Mouse (Mus musculus) NIH3T3 (cell line): ENCODE data around the gene Hoxa3.

Experiments used
- DNase-seq: peaks from one replicate; pipeline ENCODE4 v3.0.0-alpha.2; 2012; ENCODE audit warnings: low read depth

The Hoxa3 gene

GRCm38 (mm10) chr6:52246916-52247315 lies 33.8 kb upstream of the Hoxa3 start:
- DNase-seq, result no peak

DNA sequence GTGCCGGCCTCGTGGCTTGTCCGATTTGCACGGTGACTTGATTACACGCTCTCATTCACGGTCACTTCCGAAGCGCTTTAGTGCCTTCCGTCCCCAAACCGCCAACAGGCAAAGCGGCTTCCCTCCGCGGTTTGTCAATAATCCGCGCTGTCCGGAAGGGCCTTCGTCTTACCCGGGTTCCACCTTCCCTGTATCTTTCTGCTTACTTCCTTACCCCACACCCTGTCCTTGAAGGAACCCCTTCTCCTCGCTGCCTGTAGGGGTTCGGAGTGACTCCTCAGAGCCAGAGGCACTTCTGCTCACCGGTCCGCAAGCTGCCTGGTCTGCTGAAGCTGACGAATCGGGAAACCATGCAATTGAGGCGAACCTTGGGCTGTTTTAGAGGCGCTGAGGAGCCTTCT lies 33.3 kb upstream of the Hoxa3 start:
- no peak for DNase-seq

DNA sequence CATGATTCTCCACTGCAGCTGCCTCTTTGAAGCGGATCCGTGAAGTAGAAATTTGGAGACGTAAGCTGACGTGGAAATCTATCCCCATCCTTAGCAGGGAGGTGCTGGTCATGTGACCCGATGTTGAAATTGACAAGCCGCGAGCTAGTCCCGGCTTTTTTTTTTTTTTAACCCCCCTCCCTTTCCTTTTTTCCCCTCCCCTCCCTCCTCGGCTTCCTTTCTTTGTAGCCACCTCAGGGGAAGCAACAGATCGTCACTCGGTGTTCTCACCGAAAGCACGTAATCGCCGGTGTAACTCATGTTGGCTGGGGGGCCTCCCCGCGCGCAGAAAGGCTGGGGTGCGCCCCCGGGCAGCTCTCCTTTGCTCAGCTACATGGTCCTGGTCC lies 32.6 kb upstream of the Hoxa3 start, which contains the start of gene Hoxa11:
TSS of gene Hoxa11 (minus strand) at position 54 of the 386 bp plus-strand sequence.
- DNase-seq, result no peak

GRCm38 (mm10) chr6:52245040-52245756 lies 32.1 kb upstream of the Hoxa3 start:
- DNase-seq, result no peak

DNA sequence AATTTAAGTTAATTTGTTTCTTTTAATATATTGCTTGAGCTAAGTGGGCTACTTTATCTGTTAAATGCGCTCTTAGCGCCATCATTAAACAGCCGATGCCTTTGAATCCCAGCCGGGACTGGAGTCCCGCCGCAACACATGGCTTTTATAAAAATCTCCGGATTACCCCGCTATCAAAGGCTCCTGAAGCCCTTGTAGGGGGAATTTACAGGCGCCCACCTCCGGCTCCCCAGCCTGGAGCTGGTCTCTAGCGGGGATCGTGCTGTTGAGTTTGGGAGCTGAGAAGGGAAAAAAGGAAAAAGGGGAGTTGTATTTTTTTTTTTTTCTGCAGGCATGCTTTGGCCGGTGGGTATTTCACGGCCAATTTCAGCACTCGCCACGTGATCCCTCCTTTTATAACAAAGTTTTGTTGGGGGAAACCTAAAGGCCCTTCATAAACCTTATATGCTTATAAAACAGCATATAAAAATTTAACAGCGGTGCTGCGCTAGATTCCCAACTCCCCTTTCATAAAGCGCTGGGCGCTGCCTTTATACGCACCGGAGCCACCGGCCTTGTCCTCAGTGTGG lies 31.4 kb upstream of the Hoxa3 start:
- DNase-seq, result no peak

- DNase-seq, result no peak
Measured at GRCm38 (mm10) chr6:52243681-52244121, 30.6 kb upstream of the Hoxa3 start.

- no peak for DNase-seq
Measured at GRCm38 (mm10) chr6:52242801-52243332, 29.7 kb upstream of the Hoxa3 start.

DNA sequence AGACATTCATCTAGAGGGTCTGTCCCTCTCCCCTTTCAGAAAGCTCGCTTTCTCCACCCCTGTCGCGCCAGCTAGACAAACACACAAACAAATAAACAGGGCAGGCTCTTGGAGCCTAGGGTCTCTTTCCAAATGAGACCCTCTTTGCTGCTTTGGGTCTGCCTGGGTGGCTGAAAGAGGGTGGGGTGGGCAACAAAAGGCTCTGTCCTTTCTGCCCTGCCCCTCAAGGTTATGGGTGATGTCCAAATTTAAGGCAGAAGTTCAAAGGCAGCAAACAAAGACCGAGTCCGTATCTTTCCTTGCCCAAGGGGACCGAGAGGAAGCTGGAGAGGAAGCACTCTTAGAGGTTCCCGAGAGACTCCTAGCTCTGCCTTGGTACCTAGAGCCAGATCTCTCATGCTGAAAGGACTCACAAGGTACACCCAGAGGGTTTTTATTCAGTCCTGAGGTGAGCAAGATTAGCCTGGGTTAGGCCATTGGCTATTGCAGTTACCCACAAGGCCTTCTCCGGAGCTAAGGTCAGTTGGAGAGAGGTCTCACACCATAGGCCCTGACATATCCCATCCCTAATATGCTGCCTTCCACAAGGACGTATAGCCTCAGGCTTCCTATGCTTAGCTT lies 28.0 kb upstream of the Hoxa3 start:
- no peak for DNase-seq

GRCm38 (mm10) chr6:52240389-52241000 lies 27.4 kb upstream of the Hoxa3 start, which contains the start of gene Hoxa10:
Hoxa10 (minus strand) TSS chr6:52240854.
- DNase-seq, result peak; percentile 78

- DNase-seq, result no peak
Measured at GRCm38 (mm10) chr6:52239625-52240388, 26.7 kb upstream of the Hoxa3 start.

- no peak for DNase-seq
Measured at GRCm38 (mm10) chr6:52238976-52239375, 25.8 kb upstream of the Hoxa3 start.

GRCm38 (mm10) chr6:52238155-52238545 lies 25.0 kb upstream of the Hoxa3 start:
- DNase-seq, result no peak

- no peak for DNase-seq
Measured at GRCm38 (mm10) chr6:52237346-52238154, 24.4 kb upstream of the Hoxa3 start.

DNA sequence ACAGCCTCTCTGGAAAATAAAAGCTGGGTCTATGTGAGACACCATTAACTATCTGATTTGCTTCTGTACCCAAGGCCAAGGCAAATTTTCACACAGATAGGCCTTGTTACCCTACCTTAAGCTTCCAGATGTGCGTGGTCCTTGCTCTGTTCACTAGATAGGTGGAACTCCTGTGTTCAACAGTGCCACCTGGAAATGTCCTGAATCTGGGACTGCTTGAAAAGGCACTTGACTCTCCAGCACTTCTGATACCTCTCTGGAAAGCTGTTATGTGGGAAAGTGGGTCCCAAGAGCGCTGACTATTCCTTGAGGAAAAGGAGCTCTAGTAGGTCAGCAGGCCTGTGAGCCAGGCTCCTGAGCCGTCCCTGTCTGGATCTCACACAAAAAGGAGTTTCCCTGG lies 23.7 kb upstream of the Hoxa3 start:
- DNase-seq, result no peak

- no peak for DNase-seq
Measured at GRCm38 (mm10) chr6:52235866-52236265, 22.7 kb upstream of the Hoxa3 start.

GRCm38 (mm10) chr6:52235267-52235666 lies 22.1 kb upstream of the Hoxa3 start:
- DNase-seq, result no peak

- DNase-seq, result no peak
Measured at GRCm38 (mm10) chr6:52234428-52235140, 21.4 kb upstream of the Hoxa3 start.

GRCm38 (mm10) chr6:52233546-52234427 lies 20.7 kb upstream of the Hoxa3 start:
- DNase-seq, result no peak

DNA sequence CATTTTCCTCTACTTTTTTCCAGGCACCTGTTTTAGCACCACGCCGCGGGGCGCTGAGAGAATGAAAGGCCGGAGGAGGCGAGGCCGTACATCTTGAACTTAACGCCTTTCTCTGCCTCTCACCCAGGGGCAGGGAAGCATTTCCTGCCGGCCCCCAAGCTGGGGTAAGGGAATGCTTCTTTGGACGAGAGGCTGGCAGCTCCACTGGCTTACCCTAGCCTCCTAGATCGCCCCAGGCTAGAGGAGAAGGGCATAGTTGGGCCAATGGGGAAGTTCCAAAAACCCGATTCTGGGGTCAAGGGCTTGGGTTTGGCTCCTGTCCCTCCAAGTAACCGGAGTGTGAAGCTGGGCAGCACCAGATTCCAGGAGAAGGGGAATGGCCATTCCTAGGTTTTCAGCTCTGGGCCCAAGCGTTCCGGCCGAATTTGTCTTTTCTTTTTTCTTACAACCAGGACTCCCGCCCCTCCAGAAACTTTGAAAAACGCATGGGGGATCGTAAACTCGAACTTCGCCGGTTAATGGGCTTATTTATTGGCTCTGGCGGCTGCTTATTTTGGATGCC lies 19.9 kb upstream of the Hoxa3 start:
- DNase-seq, result no peak
